Mouse (Mus musculus): ENCODE measurements around the gene Dag1.

DNA sequence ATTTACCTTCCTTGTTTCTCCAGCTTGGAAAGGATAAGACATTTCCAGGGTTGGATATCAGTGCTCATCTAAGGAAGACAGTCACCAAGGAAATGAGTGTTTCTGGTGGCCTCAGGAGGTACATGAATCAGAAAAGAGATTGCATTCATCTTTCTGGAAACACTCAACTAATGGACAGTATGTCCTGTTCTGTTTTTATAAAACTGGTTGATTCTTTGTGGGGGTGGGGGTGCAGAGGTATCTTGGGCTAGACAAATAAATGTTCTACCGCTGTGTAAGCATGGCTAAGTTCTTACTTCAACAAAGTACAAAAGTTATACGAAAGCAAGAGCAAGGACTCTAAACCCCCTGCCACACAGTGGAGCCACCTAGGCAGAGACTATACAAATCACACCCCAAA lies 30.9 kb downstream of the Dag1 start:
- TF ChIP-seq ZC3H11A (IDR thresholded peaks at IDR 0.05; ENCODE audit: borderline replicate concordance, low read depth, low read length) (no peak), CHD2 (IDR thresholded peaks at IDR 0.05; ENCODE audit: low read depth, low read length) (no peak), MAFK (IDR thresholded peaks at IDR 0.05; ENCODE audit: insufficient read depth, low read depth, low read length) (no peak), ZNF384 (IDR thresholded peaks at IDR 0.05; ENCODE audit: low read depth, low read length) (no peak)

All from ES-E14 (cell line).